ENCODE assay signal across 28 mouse cellular contexts in genomic region chr17:42452235-42452634, GRCm38 (mm10).
DNase-seq lines count a peak whose midpoint lies in the region; ATAC-seq and TF ChIP-seq lines count a peak whose summit lies in the region.
"Had no signal": no experiment of that assay in that cellular context is flagged by ENCODE, and none has a peak within 500 bp of the region (broad histone marks: within the 10 kb centered on the region; RNA-seq: fewer than 3 reads in every experiment).

No protein-coding gene starts in this region.

- H3K9ac ChIP-seq in forebrain, embryonic 14.5 days (ENCODE audit: low read length) = no peak overlapping the region
- no peak overlapping the region for H3K9ac ChIP-seq in forebrain, embryonic 15.5 days (replicated peaks)
- no peak overlapping the region for H3K9ac ChIP-seq in midbrain, postnatal 0 days (replicated peaks; ENCODE audit: low read length, poor library complexity, severe bottlenecking)
- no peak overlapping the region for H3K9ac ChIP-seq in midbrain, embryonic 14.5 days (replicated peaks; ENCODE audit: low read length)
- H3K9ac ChIP-seq: embryonic facial prominence, embryonic 12.5 days; forebrain, embryonic 13.5 days; heart, embryonic 13.5 days; limb, embryonic 13.5 days; liver, embryonic 14.5 days; midbrain, embryonic 15.5 days; neural tube, embryonic 13.5 days had no signal

- no peaks in the 10 kb centered on the region for H3K4me1 ChIP-seq in forebrain, embryonic 14.5 days (ENCODE audit: control insufficient read depth, insufficient read depth, low read length)
- no peaks in the 10 kb centered on the region for H3K4me1 ChIP-seq in forebrain, embryonic 15.5 days
- no peaks in the 10 kb centered on the region for H3K4me1 ChIP-seq in midbrain, postnatal 0 days (ENCODE audit: insufficient read depth, low read length)
- H3K4me1 ChIP-seq in midbrain, embryonic 14.5 days (ENCODE audit: control insufficient read depth, insufficient read depth, low read length) = no peaks in the 10 kb centered on the region
- H3K4me1 ChIP-seq: embryonic facial prominence, embryonic 12.5 days; forebrain, embryonic 13.5 days; heart, embryonic 13.5 days; limb, embryonic 13.5 days; midbrain, embryonic 15.5 days; neural tube, embryonic 13.5 days had no signal

- 86% methylated on average over 2 of the region's 2 CpGs for WGBS in forebrain, embryonic 14.5 days
- WGBS in forebrain, embryonic 15.5 days = 86% methylated on average over 2 of the region's 2 CpGs
- 84% methylated on average over 2 of the region's 2 CpGs for WGBS in midbrain, postnatal 0 days
- WGBS in midbrain, embryonic 14.5 days = 86% methylated on average over 2 of the region's 2 CpGs

- H3K27ac ChIP-seq in forebrain, embryonic 14.5 days (ENCODE audit: low read depth, low read length) = no peak overlapping the region
- no peak overlapping the region for H3K27ac ChIP-seq in forebrain, embryonic 15.5 days (replicated peaks)
- no peak overlapping the region for H3K27ac ChIP-seq in midbrain, postnatal 0 days (ENCODE audit: low read depth, low read length)
- H3K27ac ChIP-seq in midbrain, embryonic 14.5 days (replicated peaks; ENCODE audit: low read depth, low read length) = no peak overlapping the region
- H3K27ac ChIP-seq: embryonic facial prominence, embryonic 12.5 days; forebrain, embryonic 13.5 days; heart, embryonic 13.5 days; layer of hippocampus, adult 2 months; limb, embryonic 13.5 days; liver, embryonic 14.5 days; midbrain, embryonic 15.5 days; neural tube, embryonic 13.5 days had no signal

- peak; percentile 5 for DNase-seq in forebrain, embryonic 14.5 days (ENCODE audit: low spot score)
- peak; percentile 46 for DNase-seq in midbrain, postnatal 0 days (ENCODE audit: low spot score)
- no peak for DNase-seq in midbrain, embryonic 14.5 days
- peak; percentile 66 for DNase-seq in cerebellum, adult 9-10 months
- no peak for DNase-seq in thymus, postnatal 10 days (ENCODE audit: low spot score in 2 of 2)
- DNase-seq in right cerebral cortex, postnatal 4 days = no peak
- no peak for DNase-seq in adrenal gland, adult (ENCODE audit: inconsistent age in 2 of 2, low spot score in 1 of 2)
- DNase-seq: adrenal gland, postnatal 36 days; gastrocnemius, postnatal 10 days; heart, adult 18-20 months; heart, postnatal 14 days; kidney, postnatal 25 days; lung, postnatal 4 days; retina, postnatal 1 day; right cerebral cortex, postnatal 25 days; thymus, postnatal 25 days had no signal

- no peaks in the 10 kb centered on the region for H3K27me3 ChIP-seq in forebrain, embryonic 14.5 days (replicated peaks; ENCODE audit: control insufficient read depth, insufficient read depth, low read length)
- H3K27me3 ChIP-seq in forebrain, embryonic 15.5 days = no peaks in the 10 kb centered on the region
- no peaks in the 10 kb centered on the region for H3K27me3 ChIP-seq in midbrain, postnatal 0 days (ENCODE audit: insufficient read depth, low read length)
- H3K27me3 ChIP-seq in midbrain, embryonic 14.5 days (ENCODE audit: control insufficient read depth, insufficient read depth, low read length) = no peaks in the 10 kb centered on the region
- H3K27me3 ChIP-seq: embryonic facial prominence, embryonic 12.5 days; forebrain, embryonic 13.5 days; heart, embryonic 13.5 days; limb, embryonic 13.5 days; midbrain, embryonic 15.5 days; neural tube, embryonic 13.5 days had no signal

- H3K9me3 ChIP-seq in forebrain, embryonic 14.5 days (replicated peaks; ENCODE audit: control insufficient read depth, low read length) = no peaks in the 10 kb centered on the region
- no peaks in the 10 kb centered on the region for H3K9me3 ChIP-seq in forebrain, embryonic 15.5 days
- H3K9me3 ChIP-seq in midbrain, postnatal 0 days (ENCODE audit: low read length) = no peaks in the 10 kb centered on the region
- H3K9me3 ChIP-seq in midbrain, embryonic 14.5 days (ENCODE audit: control insufficient read depth, low read length) = no peaks in the 10 kb centered on the region
- H3K9me3 ChIP-seq: embryonic facial prominence, embryonic 12.5 days; forebrain, embryonic 13.5 days; heart, embryonic 13.5 days; limb, embryonic 13.5 days; midbrain, embryonic 15.5 days; neural tube, embryonic 13.5 days had no signal

- H3K4me2 ChIP-seq in forebrain, embryonic 14.5 days (ENCODE audit: low read length) = no peak overlapping the region
- no peak overlapping the region for H3K4me2 ChIP-seq in forebrain, embryonic 15.5 days (replicated peaks)
- no peak overlapping the region for H3K4me2 ChIP-seq in midbrain, postnatal 0 days (ENCODE audit: low read depth, low read length, poor library complexity, severe bottlenecking)
- no peak overlapping the region for H3K4me2 ChIP-seq in midbrain, embryonic 14.5 days (ENCODE audit: low read length)
- H3K4me2 ChIP-seq: embryonic facial prominence, embryonic 12.5 days; forebrain, embryonic 13.5 days; heart, embryonic 13.5 days; limb, embryonic 13.5 days; midbrain, embryonic 15.5 days; neural tube, embryonic 13.5 days had no signal

- no peak for ATAC-seq in forebrain, embryonic 14.5 days
- ATAC-seq in forebrain, embryonic 15.5 days (replicated peaks) = no peak
- no peak for ATAC-seq in midbrain, postnatal 0 days (ENCODE audit: low FRiP score)
- ATAC-seq in midbrain, embryonic 14.5 days (ENCODE audit: low FRiP score, low TSS enrichment) = no peak
- ATAC-seq: forebrain, embryonic 13.5 days; intestine, embryonic 16.5 days; midbrain, embryonic 15.5 days had no signal

- H3K36me3 ChIP-seq in forebrain, embryonic 14.5 days (ENCODE audit: control insufficient read depth, insufficient read depth, low read length) = no peaks in the 10 kb centered on the region
- no peaks in the 10 kb centered on the region for H3K36me3 ChIP-seq in forebrain, embryonic 15.5 days
- no peaks in the 10 kb centered on the region for H3K36me3 ChIP-seq in midbrain, postnatal 0 days (ENCODE audit: insufficient read depth, low read length)
- no peaks in the 10 kb centered on the region for H3K36me3 ChIP-seq in midbrain, embryonic 14.5 days (ENCODE audit: control insufficient read depth, insufficient read depth, low read length)
- H3K36me3 ChIP-seq: embryonic facial prominence, embryonic 12.5 days; heart, embryonic 13.5 days; limb, embryonic 13.5 days; midbrain, embryonic 15.5 days; neural tube, embryonic 13.5 days had no signal

- H3K4me3 ChIP-seq in forebrain, embryonic 14.5 days (ENCODE audit: low read depth, low read length) = no peak overlapping the region
- H3K4me3 ChIP-seq in forebrain, embryonic 15.5 days = no peak overlapping the region
- no peak overlapping the region for H3K4me3 ChIP-seq in midbrain, postnatal 0 days (ENCODE audit: low read depth, low read length)
- H3K4me3 ChIP-seq in midbrain, embryonic 14.5 days (replicated peaks; ENCODE audit: low read depth, low read length) = no peak overlapping the region
- H3K4me3 ChIP-seq: embryonic facial prominence, embryonic 12.5 days; erythroblast, embryonic 14.5 days; forebrain, embryonic 13.5 days; heart, embryonic 13.5 days; layer of hippocampus, adult 2 months; limb, embryonic 13.5 days; midbrain, embryonic 15.5 days; myocyte; neural tube, embryonic 13.5 days had no signal

- no peak for TF ChIP-seq CTCF in midbrain, postnatal 0 days (IDR thresholded peaks at IDR 0.05)

Comparison
In these comparisons a context has a peak if more than half of its experiments do, and no peak if none do; other contexts are left out.
1. DNase-seq: peak in forebrain, embryonic 14.5 days (single experiment), midbrain, postnatal 0 days (single experiment) and cerebellum, adult 9-10 months (single experiment); none in midbrain, embryonic 14.5 days (single experiment), thymus, postnatal 10 days (0 of 2), right cerebral cortex, postnatal 4 days (single experiment) and adrenal gland, adult (0 of 2).